Mouse (Mus musculus) layer of hippocampus, adult 2 months (tissue): ENCODE results near the gene Guca1a. TPM values are rescaled to one million over a fixed set of nuclear protein-coding genes. Genes with fewer than 3 reads are reported as not detected.

Source experiments
- DNase-seq, 2 experiments: peaks; one replicate each; pipeline ENCODE4 v3.0.0; 2022; ENCODE audit warnings: low spot score in 2 of 2
- H3K27ac ChIP-seq: fragments of 200-600 bp; 2 replicates; pipeline ENCODE4 v1.8.1; 2022
- H3K4me3 ChIP-seq: fragments of 200-600 bp; 2 replicates; pipeline ENCODE4 v1.8.1; 2022; ENCODE audit warnings: mild to moderate bottlenecking
- CTCF ChIP-seq: fragments of 200-600 bp; conservative IDR thresholded peaks from 2 replicates; pipeline ENCODE4 v1.8.1; 2022; ENCODE audit warnings: antibody characterized with exemption, mild to moderate bottlenecking, moderate library complexity
- long read RNA-seq, 2 experiments: library from polyadenylated mRNA; stranded (forward); transcript quantifications; one replicate each; pipeline ENCODE4 v2.0.0; 2021; ENCODE audit warnings: borderline mapping rate in 2 of 2
- total RNA-seq, 2 experiments: library from RNA; stranded (reverse); gene quantifications; 2 replicates each; pipeline ENCODE4 v1.2.3; 2021

Gene Guca1a
- total RNA-seq, result under 1 TPM; 0.44 to 0.71 TPM
- long read RNA-seq, experiment 1, result 0 reads
- long read RNA-seq, experiment 2, partial matches to known transcripts, result 1 of 1 reads
- long read RNA-seq, experiment 2, other reads (novel, unspliced or antisense), result 0 of 1 reads

DNA sequence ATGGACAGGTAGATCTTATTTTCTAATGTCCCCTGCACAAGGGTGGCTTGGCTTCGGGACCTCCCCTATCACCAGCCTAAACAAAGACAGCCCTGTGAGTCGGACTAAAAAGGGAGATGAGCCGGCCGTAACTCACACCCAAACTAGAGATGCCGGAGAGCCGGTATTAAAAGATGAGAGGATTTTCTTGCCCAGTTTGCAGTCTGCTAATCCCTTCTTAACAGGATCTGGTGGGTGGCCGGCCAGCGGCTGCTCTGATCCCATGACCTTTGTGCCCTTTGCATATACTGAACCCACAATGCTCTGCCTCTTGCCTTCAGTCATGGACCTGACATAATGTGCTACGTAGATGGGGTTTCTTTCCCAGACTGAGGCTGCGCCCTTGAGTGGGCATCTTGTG lies at the start of gene Guca1a:
TSS of gene Guca1a (minus strand) at position 134 of the 400 bp plus-strand sequence.
- TF ChIP-seq CTCF, result no peak
- H3K4me3 ChIP-seq, result no peak within 1 kb of the TSS
- no peak for DNase-seq
- no peak within 1 kb of the TSS for H3K27ac ChIP-seq

DNA sequence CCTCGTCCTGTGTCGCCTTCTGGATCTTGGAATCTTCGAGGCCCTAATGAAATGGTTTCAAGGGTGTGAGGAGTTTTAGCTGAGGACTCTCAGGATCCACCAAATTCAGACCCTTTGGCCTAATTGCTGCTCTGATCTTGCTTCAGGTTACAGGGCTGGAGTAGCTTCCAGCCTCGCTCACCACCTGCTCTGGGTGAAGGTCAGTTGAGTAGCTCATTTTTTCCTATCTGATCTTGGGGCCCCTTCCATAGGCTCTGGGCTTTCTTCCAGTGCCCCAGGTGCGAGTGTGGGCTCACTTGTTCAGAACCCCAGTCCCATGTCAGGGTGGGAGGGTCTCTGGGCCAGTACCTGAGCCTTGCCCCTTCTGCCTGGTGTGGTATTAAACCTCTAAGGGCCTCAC lies 49.0 kb upstream of the Guca1a start:
- Histone ChIP-seq H3K27ac (no peak overlapping the region), H3K4me3 (no peak overlapping the region)
- no peak for DNase-seq
- TF ChIP-seq CTCF, result no peak

- no peak overlapping the region for H3K4me3 ChIP-seq
- no peak for DNase-seq
- no peak overlapping the region for H3K27ac ChIP-seq
- no peak for TF ChIP-seq CTCF
These were observed 48.4 kb upstream of the Guca1a start for GRCm38 (mm10) chr17:47448523-47449372.

DNA sequence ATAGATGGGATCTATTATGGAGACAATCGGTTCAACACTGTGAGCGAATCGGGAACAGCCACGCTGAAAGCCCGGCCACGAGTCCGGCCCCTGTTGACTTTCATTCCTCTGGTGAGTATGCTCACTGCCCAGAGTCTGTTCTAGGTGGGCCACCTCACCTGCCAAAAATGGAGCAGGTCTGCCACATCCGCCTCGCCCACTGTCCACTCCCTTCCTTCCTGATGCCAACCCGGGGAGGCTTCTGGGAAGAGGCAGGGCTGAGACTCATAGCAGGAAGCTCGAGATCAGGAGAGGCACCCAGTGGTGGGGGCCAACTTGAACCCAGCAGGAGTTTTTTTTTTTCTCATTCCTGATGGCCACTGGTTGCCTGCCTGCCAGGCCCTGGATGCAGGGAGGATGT lies 46.2 kb upstream of the Guca1a start:
- Histone ChIP-seq H3K27ac (no peak overlapping the region), H3K4me3 (no peak overlapping the region)
- no peak for DNase-seq
- no peak for TF ChIP-seq CTCF

DNA sequence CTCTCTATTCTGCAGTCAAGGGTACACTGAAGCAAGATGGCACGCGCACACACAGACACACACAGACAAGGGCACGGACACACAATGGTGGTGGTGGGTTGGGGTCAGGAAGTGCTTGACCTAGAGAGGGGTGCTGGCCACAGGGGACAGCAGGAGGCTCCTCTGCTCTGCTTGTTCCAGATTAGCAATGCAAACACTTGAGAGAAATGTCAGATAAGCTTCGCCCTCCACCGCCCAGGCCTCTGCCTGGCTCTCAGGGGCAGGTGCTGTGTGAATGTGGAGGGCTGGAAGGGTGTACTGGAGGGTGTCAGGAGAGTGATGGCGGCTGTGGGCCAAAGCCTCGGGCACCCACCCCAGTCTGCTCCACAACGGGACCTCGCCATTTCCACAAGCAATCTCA lies 45.6 kb upstream of the Guca1a start:
- DNase-seq, result no peak
- H3K27ac ChIP-seq, result no peak overlapping the region
- H3K4me3 ChIP-seq, result no peak overlapping the region
- no peak for TF ChIP-seq CTCF

- no peak overlapping the region for H3K4me3 ChIP-seq
- no peak for TF ChIP-seq CTCF
- no peak for DNase-seq
- H3K27ac ChIP-seq, result no peak overlapping the region
These were observed 45.1 kb upstream of the Guca1a start for GRCm38 (mm10) chr17:47445518-47445917.

DNA sequence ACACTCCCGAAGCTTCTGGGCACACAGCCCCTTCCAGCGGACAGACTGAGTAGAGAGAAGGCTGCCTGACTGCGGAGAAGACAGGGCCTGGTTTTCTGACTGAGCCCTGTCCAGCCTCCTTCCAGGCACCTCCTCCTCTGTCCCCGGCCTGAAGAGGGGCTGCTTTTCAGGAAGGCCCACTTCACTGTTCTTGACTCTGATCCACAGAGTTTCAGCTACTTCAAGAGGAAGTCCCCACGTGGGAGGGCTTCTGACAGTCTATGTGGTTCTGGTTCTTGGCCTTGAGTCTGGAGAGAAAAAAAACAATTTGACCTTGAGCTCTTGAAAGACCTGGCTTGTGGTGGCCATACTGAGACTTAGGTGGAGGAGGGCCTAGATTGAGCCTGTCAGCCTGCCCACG lies 43.7 kb upstream of the Guca1a start:
- DNase-seq, result no peak
- H3K27ac ChIP-seq, result no peak overlapping the region
- no peak overlapping the region for H3K4me3 ChIP-seq
- TF ChIP-seq CTCF, result no peak

- Histone ChIP-seq H3K4me3 (no peak overlapping the region), H3K27ac (no peak overlapping the region)
- no peak for DNase-seq
- no peak for TF ChIP-seq CTCF
These were observed 41.9 kb upstream of the Guca1a start for GRCm38 (mm10) chr17:47442271-47442670.

DNA sequence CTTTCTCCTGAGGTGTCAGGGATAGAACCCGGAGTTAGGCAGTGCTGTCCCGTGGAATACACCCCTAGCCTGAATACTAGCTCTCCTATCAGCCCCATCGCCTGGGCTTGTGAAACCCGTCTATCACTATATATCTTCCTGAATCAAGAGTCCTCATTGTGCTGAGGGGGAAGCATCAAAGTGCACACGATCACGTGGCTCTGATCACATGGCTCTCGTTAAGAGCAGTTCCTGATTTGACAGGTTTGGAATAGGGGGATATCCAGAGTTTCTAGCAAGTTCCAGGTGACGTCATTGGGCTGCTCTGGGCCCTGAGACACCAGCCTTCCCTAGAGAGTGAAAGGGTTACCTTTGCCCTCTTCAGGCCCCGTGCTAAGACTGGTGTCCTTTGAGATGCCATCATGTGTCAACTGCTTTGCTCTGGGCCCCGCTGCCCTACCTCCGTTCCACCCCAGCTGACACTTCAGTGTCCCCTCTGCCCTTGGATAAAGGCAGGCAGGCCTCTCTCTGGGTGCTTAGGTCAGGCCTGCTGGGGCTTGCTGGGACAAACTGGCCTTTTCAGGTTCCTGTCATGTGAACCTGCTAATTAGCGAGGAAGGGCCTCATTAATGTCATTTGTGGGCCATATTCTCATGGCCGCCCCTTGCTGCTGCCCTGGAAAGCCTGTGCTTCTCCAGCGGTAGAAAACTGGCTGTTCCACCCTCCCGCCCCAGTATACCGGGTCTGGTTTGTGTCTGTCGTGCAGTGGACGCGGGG lies 41.1 kb upstream of the Guca1a start:
- Histone ChIP-seq H3K27ac (no peak overlapping the region), H3K4me3 (no peak overlapping the region)
- DNase-seq, result no peak
- no peak for TF ChIP-seq CTCF

GRCm38 (mm10) chr17:47440359-47440890 lies 40.0 kb upstream of the Guca1a start:
- DNase-seq, result no peak
- TF ChIP-seq CTCF, result no peak

DNA sequence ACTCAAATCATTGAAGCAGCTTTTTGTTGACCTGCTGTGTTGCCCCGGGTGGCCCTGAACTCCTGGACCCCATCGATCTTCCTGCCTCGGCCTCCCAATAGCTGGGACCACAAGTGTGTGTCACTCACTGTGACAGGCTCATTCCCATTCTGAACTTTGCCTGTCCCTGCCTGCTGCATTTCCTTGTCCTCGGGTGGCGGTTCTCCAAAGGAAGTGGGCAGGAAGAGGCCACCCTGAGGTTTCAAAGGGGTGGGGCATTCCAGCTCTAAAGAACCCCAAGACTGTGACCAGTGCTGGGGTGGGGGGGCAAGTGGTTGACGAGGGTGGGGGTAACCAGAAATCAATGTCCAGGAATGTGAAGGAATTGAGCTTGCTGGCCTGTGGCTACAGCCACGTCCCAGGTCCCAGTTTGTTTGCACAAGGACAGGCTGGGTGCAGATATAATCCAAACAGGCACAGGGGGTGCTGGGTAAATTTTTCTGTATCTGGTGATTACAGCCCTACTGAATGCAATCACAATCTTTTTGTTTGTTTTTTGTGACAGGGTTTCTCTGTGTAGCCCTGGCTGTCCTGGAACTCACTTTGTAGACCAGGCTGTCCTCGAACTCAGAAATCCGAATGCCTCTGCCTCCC lies 39.1 kb upstream of the Guca1a start:
- no peak for DNase-seq
- H3K27ac ChIP-seq, result no peak overlapping the region
- no peak for TF ChIP-seq CTCF
- no peak overlapping the region for H3K4me3 ChIP-seq

More at GRCm38 (mm10) chr17:47440359-47440890, 40.0 kb upstream of the Guca1a start:
- Histone ChIP-seq H3K4me3 (no peak overlapping the region), H3K27ac (no peak overlapping the region)

- DNase-seq, result no peak
- TF ChIP-seq CTCF, result no peak
- no peak overlapping the region for H3K27ac ChIP-seq
- no peak overlapping the region for H3K4me3 ChIP-seq
These were observed 38.2 kb upstream of the Guca1a start for GRCm38 (mm10) chr17:47438611-47439010.
